Mouse (Mus musculus): ENCODE results near the gene Erf.

DNA sequence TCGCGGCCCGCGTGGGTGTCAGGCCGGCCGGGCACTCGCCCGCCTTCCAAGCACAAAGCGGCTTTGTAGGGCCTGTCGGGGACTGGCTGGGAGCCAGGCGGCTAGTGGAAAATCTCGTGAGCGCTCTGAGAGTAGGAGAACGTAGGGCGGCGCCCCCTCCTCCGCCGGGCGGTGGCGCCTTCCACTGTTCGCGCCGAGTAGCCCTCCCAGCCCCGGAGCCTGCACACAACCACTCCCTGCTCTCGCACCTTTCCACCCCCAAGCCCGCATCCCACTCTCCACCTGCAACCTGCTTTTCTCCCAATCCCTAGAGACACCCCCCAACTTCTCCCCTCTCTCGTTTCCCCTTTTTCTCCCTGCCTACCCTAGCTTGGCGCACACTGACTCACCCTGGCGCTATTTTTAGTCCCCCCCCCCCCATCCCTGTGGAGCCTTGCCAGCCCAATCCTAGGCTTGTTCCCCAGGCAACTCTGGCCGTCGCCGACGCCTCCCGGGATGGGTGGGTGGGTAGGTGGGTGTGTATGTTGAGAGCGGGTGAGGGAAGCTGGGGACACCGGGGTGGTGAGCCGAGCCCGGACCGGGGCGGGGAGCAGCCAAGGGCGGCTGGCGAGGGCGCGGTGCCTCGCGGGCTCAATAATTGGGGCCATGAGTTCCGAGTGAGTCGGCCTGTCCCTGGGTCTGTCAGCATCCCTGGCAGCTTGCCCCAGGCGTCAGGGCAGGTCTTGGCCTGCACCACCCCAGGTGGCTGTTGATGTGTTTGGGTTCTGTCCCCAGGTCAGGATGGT, 28.7 kb upstream of the Erf start:
- TF ChIP-seq CTCF (IDR thresholded peaks at IDR 0.05) = peak; percentile 54
- TF ChIP-seq EP300 (IDR thresholded peaks at IDR 0.05) = peak; percentile 64
